Mouse (Mus musculus): ENCODE data around the gene Zic1.

GRCm38 (mm10) chr9:91386891-91387739 is 21.5 kb upstream of the Zic1 start:
- TF ChIP-seq POLR2A (IDR thresholded peaks at IDR 0.05; ENCODE audit: extremely low read depth, insufficient read depth, low read length) (no peak), CTCF (IDR thresholded peaks at IDR 0.05; ENCODE audit: extremely low read depth, insufficient read depth, low read length) (no peak)

Data from cortical plate, adult 2 months (tissue).